Mouse (Mus musculus) gastrocnemius, postnatal 14 days (tissue): ENCODE measurements around the gene Hoxa5. TPM values are rescaled to one million over a fixed set of nuclear protein-coding genes. Genes with fewer than 3 reads are reported as not detected.

Experiments
- DNase-seq: peaks from one replicate; pipeline ENCODE4 v3.0.0; 2021; ENCODE audit warnings: mixed read lengths
- intact Hi-C: fragments of 180-260 bp; cut with DNase I; formaldehyde crosslinking; loops from one replicate; pipeline ENCODE4 v1.15.1; 2025; ENCODE audit warnings: low total_unique reads
- total RNA-seq, 2 experiments: library from RNA; stranded (reverse); gene quantifications; 2 replicates each; pipeline ENCODE4 v1.2.3; 2021

The Hoxa5 gene
- total RNA-seq, 2 experiments from 2014 or later = 1.9 to 2.5 TPM

DNA sequence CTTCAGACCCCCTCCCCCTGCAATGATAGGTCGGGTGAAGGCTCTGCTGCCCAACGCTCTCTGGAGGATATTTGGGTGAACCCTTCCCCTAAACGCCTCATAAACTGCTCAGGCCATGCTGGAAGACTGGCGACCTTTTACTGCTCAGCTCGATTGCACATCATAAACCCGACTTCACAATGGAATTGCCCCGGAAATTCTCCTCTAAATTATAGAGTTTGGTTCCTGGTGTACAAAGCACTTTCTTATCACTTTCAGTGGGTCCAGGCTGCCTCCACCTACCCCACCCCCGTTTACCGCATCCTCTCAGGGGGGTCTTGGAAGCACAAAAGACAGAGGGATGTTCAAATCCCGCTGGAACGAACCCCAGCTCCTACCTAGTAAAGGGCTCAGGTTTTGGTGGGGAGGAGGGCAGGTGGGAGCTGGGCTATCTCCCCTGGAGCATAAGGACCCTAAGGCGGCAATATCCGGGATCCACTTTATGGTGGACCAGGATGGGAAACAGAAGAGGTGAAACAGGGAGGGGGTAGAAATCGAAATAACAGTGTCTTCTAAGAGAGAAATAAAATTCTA lies 14.3 kb upstream of the Hoxa5 start:
- intact Hi-C loops = no loop called here
- no peak for DNase-seq

DNA sequence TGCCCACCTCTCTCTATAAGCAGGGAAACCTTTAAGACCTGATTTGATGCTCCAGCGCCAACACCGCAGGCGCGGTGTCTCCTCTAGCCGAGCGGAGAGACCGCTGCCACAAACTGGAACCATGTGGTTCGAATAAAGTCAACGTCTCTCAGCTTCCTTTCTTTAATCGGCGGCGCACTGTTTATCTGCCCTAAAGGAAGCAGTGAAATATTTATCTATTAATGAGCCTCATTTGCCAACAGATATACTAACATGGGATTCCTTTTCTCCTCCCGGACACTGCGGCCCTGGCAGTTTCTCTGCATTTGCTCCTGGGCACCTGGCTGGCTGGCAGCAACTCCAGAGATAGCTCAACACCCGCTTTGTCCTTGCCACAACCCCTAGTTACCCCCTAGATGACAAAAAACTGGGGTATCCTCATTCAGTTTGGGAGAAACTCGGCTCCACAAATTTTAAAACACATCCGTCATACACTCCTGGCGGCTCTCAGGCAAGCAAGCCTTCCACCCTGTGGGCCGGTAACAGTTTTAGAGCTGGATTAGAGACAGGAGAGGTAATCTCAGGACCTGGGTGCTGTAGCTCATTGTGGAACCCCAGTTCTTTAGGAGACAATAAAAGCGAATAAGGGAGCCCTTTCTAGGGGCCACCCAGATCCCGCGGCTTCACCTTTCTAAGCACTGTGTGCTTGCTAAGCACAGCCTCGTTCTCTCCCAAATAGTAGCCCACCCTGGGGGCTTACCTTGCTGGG lies 13.7 kb upstream of the Hoxa5 start:
- intact Hi-C loops = no loop called here
- no peak for DNase-seq

DNA sequence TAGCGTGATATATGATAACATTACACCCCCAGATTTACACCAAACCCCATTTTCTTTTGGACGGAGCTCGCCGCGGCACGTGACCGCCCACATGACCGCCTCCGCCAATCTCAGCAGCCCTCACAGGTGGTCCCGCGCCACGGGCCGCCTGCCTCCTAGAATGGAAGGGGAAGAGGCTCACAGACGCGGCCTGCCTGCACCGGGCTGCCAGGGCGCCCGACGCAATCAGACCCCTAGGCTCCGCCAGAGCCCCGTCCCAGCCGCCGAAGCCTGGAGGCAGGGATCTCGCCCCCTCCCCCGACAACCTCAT lies 13.0 kb upstream of the Hoxa5 start:
- DNase-seq = peak; percentile 86
- intact Hi-C loops = no loop called here

DNA sequence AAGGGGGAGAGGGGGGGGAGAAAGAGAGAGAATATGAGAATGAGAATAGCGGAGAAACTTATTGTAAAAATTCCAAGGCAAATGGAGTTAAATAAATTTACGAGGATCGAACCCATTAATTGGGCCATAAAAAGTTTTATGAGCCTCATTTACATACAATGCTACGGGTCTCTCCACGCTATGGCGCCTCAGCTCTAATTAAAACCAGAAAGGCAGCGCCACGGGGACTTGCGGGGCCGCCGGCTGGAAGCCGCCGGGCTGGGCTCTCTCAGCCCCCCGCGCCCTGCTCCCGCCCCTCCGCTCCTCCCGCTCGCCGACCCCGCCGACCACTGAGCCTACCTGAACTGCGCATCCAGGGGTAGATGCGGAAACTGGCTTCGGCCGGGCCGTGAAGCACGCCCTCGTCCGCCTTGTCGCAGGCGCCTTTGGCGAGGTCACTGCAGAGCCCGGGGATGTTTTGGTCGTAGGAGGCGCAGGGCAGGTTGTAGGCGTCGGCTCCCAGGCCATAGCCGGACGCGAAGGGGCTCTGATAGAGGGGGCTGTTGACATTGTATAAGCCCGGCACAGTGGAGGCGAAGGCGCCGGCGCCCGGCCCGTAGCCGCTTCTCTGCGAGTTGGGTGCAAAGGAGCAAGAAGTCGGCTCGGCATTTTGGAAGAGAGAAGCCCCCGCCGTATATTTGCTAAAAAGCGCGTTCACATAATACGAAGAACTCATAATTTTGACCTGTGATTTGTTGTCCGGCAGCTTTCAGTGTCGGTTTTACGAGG lies 12.5 kb upstream of the Hoxa5 start:
- no peak for DNase-seq
- intact Hi-C loops = no loop called here

DNA sequence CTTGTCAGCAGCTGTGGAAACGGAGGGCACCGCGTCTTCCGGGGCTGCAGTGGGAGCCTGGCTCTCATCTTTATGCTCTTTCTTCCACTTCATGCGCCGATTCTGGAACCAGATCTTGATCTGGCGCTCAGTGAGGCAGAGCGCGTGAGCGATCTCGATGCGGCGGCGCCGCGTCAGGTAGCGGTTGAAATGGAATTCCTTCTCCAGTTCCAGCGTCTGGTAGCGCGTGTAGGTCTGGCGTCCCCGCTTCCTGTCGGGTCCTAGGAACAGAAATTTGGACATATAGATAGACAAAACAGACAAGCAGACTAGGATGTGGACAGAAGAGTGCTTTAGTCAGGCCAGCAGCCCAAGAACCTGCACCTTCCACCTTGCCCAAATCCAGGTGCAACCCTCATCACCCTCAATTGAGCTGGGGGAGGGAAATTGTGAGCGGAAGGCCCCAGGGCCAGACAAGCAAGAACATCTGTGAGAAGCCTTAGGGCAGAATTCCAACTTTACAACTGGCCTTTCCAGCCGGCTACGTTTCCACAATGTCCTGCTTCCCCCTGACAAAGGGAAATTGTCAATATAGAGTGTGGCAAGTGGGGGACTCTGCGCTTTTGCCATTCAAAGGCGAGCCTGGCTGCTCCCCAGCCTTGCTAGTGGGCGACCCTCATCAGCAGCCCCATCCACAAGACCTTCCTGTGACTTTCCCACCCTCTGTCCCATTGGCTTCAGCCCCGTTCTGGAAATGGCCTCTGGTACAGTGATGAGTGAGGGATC lies 11.6 kb upstream of the Hoxa5 start:
- DNase-seq = no peak
- intact Hi-C loops = no loop called here

DNA sequence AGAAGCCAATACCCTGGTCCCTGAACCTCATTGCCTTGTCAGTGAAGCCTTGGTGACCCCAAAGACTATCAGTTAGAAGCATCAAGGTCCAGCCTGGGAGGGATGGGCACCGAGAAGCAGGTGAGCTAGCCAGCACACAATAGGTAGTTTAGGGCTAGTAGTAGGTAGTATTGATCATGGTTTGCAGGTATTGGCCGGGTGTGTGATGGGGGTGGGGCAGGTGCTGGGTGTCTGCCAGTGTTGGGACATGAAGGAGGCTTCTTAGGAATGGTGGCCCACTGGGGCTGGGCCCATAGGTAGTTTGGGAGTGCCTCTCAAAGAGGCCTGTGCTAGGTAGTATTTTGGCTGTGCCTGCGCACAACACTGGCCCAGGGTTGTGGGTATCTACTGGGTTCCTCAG lies 10.7 kb upstream of the Hoxa5 start:
- intact Hi-C loops = no loop called here
- DNase-seq = no peak

DNA sequence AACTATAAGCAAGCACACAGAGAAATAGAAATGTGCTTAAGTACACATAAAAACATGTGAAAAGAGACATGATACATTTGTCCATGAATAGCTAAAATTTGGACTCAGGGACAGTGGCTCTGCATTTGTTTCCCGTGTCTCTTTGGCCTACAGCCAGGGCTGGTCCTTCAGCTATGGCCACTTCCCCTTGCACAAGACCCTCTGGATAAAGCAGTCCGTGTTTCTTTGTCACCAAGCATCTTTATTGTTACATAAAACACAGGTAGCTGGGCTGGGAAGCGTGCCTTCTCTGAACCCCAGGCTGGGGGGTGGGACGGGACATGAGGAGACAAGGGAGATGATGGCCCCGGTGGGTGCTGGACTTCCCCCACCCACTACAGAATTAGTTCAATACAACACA lies 9.9 kb upstream of the Hoxa5 start:
- no peak for DNase-seq
- intact Hi-C loops = no loop called here

DNA sequence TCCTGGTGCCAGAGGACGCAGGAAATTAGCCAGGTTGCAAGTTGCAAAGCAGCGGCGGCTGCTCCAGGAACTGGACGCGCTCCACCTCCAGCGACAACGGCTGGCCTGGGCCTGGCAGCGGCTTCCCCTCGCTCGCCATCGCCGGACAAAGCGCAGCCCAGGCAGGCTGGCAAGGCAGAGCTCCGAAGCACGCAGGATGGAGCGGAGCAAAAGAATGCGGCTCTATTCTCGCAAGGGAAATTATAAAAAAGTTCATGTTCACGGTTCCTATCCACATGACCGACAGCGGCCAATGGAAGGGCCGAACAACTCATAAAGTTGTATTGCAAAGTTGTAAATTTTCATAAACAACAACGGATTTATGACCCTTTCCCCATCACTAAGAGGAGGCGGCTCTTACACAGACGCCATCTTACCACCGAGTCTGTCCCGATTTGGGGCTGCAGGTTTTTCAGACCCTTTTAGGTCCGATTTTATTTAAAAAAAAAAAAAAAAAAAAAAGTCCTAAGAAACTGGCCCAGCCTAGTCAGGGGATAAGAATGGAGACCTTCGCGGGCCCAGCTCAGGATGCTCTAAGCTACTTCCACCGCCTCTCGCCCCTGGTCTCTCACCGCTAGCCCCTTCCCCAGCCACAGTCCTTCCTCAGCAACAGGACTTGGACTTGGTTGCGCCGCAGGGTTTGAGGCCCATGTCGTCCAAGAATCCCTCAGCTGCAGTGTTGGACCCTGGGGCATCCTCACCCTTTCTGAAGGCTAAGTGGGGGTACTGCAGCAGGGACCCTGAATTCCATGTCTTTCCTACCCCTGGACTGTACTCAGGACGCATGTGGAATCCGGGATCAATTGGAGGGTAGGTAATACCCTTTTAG lies 9.0 kb upstream of the Hoxa5 start, which contains the start of the genes Hoxa3 and Gm28308:
Hoxa3 (minus strand) TSS at position 218 of the 868 bp plus-strand sequence.
Gm28308 (minus strand) TSS at position 221 of the 868 bp plus-strand sequence.
- intact Hi-C loops = no loop called here
- DNase-seq = peak; percentile 76

DNA sequence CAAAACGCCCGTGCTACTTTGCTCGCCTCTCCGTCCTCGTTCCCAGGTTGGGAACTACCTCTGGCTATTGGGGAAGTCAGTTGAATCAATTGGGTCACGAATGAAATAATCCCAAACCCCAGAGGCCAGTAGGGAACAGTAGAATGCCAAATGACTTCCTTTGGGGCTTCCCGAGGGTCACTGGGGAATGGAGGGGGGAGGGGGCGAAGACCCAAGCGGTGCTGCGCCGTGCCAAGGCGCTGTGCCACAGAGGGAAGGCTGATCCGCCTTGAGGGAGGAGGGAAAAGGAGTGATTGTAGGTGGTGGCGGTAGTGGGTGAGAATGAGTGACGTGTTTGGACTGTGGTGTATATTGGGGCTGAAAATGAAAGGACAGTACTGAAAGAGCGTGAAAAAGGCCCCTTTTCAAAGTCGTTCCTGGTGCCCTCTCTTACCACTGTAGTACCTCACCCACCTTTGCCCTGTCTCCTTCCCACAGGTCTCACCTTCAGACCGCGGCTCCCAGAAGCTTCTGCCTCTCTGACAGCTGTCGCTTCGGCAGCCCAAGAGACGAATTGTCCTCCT lies 8.2 kb upstream of the Hoxa5 start:
- intact Hi-C loops = no loop called here

DNA sequence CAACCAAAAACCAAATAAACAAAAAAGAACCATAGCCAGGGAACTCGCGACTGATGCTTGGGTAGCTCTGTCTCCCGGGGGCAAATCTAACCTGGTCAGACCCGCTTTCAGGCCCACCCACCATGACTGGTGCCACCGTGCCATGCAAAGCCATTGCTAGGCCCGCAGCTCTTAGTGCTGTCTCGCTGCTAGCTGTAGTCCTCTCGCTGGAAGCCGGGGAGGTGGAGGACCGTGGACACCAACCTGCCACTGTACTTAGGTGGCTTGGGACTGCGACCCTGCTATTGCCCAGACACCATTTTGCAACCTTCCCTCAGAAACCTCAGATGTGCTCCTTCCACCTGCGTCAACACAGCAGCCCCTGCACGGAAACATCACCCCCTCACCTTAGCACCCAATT lies 7.6 kb upstream of the Hoxa5 start:
- intact Hi-C loops = no loop called here
- no peak for DNase-seq

More for the DNA sequence above, 8.2 kb upstream of the Hoxa5 start:
- no peak for DNase-seq

DNA sequence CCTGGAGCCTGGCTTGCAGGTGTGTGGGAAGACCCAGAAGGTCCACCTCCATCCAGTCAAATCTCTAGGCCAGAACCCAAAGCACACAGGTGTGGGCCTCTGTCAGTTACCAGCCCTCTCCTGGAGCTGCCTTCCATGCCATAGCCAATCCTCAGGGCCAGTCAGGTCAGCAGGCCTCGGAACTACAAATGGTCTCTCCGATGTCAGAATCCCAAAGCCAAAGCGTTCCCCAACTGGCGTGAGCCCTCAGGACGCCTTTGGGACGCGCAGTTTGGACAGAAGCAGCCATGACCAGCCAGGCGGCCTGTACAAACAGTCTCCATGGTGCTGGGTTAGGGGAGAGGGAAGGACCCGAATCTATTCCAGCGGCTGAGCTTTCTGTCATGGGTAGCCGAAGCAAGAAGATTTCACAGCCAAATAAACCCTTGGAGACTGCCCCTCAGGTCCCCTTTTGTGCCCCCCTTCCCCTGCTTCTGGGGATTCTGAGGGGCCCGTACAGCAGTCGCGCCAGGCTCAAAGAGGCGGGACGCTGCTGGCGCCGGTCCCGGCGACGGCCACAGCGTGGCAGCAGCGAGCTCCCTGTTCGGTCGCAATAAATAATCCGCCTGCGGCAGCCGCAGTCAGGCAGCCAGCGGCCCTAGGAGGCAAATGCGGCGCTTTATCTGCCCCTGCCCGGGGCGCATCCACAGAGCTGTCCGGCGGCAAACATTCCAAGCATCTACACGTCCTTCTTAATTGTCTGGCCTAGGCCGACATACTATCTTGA lies 7.0 kb upstream of the Hoxa5 start:
- DNase-seq = peak; percentile 84
- intact Hi-C loops = no loop called here

DNA sequence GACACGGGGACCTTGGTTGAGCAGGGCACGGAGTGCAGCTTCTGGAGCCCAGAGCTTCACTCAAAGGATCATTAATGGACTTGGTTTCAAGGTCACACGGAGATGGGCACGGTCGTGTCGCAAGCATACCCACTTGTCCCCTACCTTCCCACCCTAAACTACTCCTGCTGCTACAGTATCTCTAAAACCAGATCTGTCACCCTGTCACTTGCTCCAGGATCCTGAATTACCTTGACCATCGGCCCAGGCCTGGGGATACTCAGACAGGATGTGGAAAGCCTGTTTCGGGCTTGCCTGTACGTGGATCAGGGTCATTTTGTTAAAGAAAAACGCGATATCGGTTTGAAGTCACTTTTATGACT lies 5.3 kb upstream of the Hoxa5 start:
- no peak for DNase-seq
- intact Hi-C loops = no loop called here

DNA sequence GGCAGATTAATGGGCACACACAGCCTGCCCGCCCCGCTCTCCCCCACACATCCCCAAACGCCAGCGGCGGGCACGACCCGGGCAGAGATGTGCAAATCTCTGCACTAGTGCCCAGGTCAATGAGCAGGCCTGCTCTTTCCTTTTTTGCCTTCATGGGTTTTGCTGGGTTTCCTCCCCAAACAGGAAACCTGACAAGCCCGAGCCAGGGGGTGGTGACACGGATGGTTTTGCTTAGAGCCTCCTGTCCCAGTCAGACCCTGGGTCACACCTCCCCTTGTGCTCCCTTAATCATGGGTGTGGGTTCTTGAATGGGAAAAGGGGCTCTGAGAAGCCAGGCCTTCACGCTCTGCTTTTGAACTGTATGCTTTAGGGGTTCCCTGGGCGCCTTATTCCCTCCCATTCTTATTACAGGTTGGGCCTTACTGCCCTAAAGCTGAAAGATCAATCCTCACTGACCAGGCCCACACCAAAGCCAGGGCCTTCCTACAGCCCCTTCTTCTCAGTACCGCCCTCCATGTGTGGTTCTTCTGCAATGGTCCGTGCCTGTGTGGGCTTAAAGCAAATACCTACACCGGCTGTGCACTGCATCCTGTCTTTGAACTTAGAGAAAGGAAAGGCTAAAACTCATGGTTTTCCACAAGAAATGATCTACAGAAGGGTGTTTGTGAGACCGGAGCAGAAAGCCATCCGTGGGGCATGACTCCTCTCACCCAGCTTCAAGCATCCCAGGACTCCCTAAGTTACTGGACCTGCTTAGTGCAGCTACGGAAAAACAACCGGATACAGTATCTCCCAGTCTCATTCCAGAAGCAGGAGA lies 4.7 kb upstream of the Hoxa5 start:
- no peak for DNase-seq

DNA sequence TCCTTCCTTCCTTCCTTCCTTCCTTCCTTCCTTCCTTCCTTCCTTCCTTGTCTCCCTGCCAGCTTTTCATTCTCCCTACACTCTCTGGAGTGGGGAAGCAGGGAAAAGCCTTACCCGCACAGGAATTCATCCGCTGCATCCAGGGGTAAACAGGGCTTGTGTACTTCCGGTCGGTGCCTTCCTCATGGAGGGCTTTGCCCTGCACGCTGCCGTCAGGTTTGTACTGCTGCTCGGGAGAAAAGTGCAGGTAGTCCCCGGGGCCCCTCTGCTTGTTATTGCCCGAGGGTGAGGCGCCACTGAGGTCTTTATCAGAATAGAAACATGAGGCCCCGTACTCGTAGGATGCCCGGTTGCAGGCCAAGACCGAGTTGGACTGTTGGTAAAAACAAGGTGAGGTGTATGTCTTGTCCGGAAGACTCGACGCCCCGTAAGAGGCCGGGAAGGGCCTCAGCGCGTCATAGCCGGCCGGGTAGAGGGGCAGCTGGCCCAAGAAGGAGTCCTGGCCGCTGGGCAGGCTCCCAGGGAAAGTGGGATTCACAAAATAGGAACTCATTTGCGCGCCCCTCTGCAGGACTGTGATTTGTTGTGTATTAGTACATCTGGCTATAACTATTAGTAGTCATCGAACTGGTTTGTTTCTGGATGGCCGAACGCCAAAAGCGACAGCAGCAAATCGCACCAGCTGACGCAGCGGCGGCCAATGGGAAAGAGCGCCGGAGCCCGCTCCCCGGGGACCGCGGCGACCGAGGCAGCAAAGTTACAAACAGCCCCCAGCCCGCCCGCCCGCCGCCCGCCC lies 3.9 kb upstream of the Hoxa5 start, which contains the start of gene Hoxa6:
Hoxa6 (minus strand) TSS at position 651 of the 796 bp plus-strand sequence.
- intact Hi-C loops = no loop called here
- peak; percentile 63 for DNase-seq

More for the DNA sequence above, 4.7 kb upstream of the Hoxa5 start:
- intact Hi-C loops = no loop called here

DNA sequence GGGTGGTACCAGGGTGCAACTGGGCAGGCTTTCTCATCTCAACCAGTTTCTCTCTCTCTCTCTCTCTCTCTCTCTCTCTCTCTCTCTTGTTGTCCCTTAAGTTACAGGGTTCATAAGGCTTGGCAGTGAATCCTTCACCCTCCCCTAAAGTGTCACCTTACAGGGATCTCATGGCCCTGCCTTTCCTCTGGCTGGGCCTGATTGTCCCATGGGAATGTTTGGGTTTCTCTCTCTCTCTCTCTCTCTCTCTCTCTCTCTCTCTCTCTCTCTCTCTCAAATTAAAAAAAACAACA lies 3.2 kb upstream of the Hoxa5 start:
- no peak for DNase-seq
- intact Hi-C loops = no loop called here

DNA sequence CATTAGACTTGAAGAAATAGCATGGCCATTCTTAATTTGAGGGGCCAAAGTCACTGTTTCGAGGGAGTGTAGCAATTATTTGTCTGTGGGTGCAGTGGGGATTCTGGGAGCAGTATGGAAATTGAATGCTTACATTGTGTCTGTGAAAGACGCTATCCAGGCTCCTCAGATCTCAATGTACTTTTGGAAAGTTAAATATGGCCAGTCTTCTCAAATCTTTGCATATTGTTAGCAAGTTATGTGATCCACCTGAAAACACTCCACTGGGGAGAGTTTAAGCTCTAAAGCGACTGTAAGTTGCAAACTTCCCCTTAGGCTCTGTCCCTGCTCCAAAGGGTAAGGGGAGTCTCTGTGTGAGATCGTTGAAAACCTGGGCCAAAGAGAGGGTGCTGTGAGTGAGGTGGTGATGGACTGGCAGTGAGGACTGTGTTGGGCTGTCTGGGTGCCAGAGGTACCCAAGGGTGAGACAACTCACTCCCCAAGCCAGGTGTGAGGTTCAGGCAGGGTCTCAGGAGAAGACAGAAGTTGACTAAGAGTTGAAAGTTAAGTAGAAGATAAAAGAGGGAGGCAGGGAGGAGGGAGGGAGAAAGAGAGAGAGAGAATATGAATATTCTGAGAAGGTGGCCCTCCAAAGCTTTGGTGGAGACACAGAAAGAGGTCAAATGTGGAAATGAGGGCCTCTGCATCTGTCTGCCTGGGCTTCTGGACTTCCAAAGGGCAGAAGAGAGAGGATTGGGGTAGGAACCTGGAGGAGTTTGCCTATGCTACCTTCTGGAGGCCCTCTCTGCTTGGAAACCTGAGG lies 2.7 kb upstream of the Hoxa5 start:
- intact Hi-C loops = no loop called here
- no peak for DNase-seq
